Mouse (Mus musculus) limb, embryonic 12.5 days (tissue): ENCODE data around the gene Il20rb. TPM values are rescaled to one million over a fixed set of nuclear protein-coding genes. Genes with fewer than 3 reads are reported as not detected.

Source experiments
- ATAC-seq: fragments of 200-750 bp; cut with Nextera tagmentation; 2 replicates; pipeline ENCODE4 v1.8.0; 2017; ENCODE audit warnings: low read depth, moderate TSS enrichment; ENCODE audit not compliant: insufficient number of reproducible peaks, insufficient read depth, low FRiP score, low TSS enrichment
- H3K27ac ChIP-seq: fragments of 300-500 bp; sonication (generic); 2 replicates; pipeline ENCODE4 v1.5.1; 2016; ENCODE audit warnings: mild to moderate bottlenecking, moderate library complexity
- H3K27me3 ChIP-seq: fragments of 300-500 bp; sonication (generic); 2 replicates; pipeline ENCODE4 v1.6.1; 2016; ENCODE audit warnings: mild to moderate bottlenecking, moderate library complexity
- H3K36me3 ChIP-seq: fragments of 300-500 bp; sonication (generic); 2 replicates; pipeline ENCODE4 v1.6.1; 2016; ENCODE audit warnings: mild to moderate bottlenecking, moderate library complexity
- H3K4me1 ChIP-seq: fragments of 300-500 bp; sonication (generic); replicated peaks from 2 replicates; pipeline ENCODE4 v1.6.1; 2016
- H3K4me2 ChIP-seq: fragments of 300-500 bp; sonication (generic); 2 replicates; pipeline ENCODE4 v1.6.1; 2016; ENCODE audit warnings: mild to moderate bottlenecking, moderate library complexity
- H3K4me3 ChIP-seq: fragments of 300-500 bp; sonication (generic); replicated peaks from 2 replicates; pipeline ENCODE4 v1.5.1; 2016; ENCODE audit warnings: mild to moderate bottlenecking
- H3K9ac ChIP-seq: fragments of 300-500 bp; sonication (generic); replicated peaks from 2 replicates; pipeline ENCODE4 v1.6.1; 2016; ENCODE audit warnings: mild to moderate bottlenecking, moderate library complexity
- H3K9me3 ChIP-seq: fragments of 300-500 bp; sonication (generic); 2 replicates; pipeline ENCODE4 v1.6.1; 2016; ENCODE audit warnings: mild to moderate bottlenecking, moderate library complexity
- WGBS: fragments of 180-500 bp; shearing (Covaris S2); methylation state at CpG from one replicate; pipeline ENCODE4 v1.1.7; 2016; 5-methylcytosine and 5-hydroxymethylcytosine counted together
- polyA plus RNA-seq: library from polyadenylated mRNA; unstranded; fragments of >200 nt; fragmentation: Nextera tagmentation; extraction: Ambion mirVana; gene quantifications from 2 replicates; pipeline ENCODE4 v1.2.1, GENCODE M21; 2016

The Il20rb gene
- polyA plus RNA-seq, 1 experiment from 2014 or later = 1.2 TPM

DNA sequence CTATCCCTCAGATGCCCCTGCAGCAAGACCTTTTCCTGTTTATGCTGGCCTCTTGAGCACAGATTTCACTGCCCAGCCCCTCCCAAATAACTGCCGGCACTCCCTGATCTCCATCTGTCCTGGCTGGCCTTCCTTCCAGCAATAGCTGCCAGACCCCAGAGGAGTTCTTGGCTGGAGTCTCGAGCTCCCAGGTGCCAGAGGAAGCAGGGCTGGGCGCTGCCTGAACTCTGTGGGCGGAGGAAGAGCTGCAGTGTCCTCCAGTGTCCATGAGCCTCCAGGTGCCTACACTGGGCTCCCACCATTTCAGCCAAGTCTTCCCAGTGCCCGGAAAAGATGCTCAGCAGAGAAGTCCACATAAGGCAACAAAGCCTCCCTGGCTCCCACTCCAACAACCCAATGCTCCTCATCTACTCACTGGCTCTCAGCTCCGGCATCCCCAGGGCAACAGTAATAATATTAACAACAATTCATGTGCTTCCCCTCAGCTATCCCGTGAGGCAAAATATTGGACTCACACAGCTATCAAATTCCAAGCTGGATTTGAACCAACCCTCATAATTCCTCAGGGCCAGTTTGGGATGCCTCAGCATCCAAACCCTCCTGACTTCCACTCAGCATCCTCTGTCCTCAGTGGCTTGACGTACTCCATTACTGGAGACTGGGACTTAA, 15.5 kb downstream of the Il20rb start:
- Histone ChIP-seq H3K4me2 (no peak overlapping the region), H3K36me3 (no peaks in the 10 kb centered on the region; the same call in 1 of the 2 replicates), H3K4me3 (no peak overlapping the region), H3K9me3 (no peaks in the 10 kb centered on the region), H3K4me1 (0 out of 2 replicates have a peak, but pooled peaks cover 5% of the 10 kb centered on the region), H3K27me3 (no peaks in the 10 kb centered on the region), H3K9ac (no peak overlapping the region), H3K27ac (no peak overlapping the region)
- WGBS = 57% methylated on average over 8 of the region's 8 CpGs
- no peak for ATAC-seq

DNA sequence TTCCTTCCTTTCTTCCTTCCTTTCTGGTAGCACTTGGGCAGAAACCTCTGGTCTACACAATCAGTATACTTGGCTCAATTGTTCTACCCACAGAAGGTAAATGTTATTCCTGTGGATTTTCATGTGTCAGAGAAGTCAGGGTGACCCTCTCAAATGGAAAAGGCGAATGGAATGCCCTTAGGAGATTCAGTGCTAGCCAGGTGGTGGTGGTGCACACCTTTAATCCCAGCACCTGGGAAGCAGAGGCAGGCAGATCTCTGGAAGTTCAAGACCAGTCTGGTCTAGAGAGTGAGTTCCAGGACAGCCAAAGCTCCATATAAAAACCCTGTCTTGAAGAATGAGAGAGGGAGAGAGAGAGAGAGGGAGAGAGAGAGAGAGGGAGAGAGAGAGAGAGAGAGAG, 16.4 kb downstream of the Il20rb start:
- WGBS = 90% methylated on average over 1 of the region's 1 CpGs
- 0 out of 2 replicates have a peak, but pooled peaks cover 5% of the 10 kb centered on the region for H3K4me1 ChIP-seq

DNA sequence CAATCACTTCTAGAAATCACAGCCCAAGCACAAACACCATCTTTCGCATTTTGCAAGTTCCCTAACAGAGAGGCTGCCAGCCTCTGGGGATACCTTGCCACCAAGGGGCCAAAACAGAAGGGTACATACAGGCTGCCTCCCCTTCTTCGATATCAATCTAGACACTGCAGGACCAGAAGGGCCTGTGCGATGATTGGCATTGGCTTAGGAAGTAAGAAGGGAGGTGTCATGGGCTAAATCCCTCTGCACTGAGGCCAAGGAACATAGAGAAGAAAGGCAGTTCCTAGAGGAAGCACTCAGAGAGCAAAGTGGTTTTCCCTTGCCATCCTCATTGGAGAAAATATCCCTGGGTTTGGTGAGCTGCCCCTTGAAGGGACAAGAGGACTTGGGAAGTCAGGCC, 16.9 kb downstream of the Il20rb start:
- no peaks in the 10 kb centered on the region for H3K9me3 ChIP-seq
- no peak overlapping the region for H3K4me2 ChIP-seq
- H3K4me3 ChIP-seq = no peak overlapping the region
- no peak overlapping the region for H3K9ac ChIP-seq
- no peaks in the 10 kb centered on the region for H3K27me3 ChIP-seq
- no peak for ATAC-seq
- 93% methylated on average over 3 of the region's 3 CpGs for WGBS
- H3K4me1 ChIP-seq = 0 out of 2 replicates have a peak, but pooled peaks cover 5% of the 10 kb centered on the region
- H3K27ac ChIP-seq = no peak overlapping the region
- H3K36me3 ChIP-seq = no peaks in the 10 kb centered on the region; the same call in 1 of the 2 replicates

More for the DNA sequence above, 16.4 kb downstream of the Il20rb start:
- no peak overlapping the region for H3K9ac ChIP-seq
- no peaks in the 10 kb centered on the region for H3K9me3 ChIP-seq
- no peak overlapping the region for H3K4me2 ChIP-seq
- H3K27me3 ChIP-seq = no peaks in the 10 kb centered on the region
- H3K4me3 ChIP-seq = no peak overlapping the region
- H3K36me3 ChIP-seq = no peaks in the 10 kb centered on the region; the same call in 1 of the 2 replicates
- ATAC-seq = no peak
- no peak overlapping the region for H3K27ac ChIP-seq

DNA sequence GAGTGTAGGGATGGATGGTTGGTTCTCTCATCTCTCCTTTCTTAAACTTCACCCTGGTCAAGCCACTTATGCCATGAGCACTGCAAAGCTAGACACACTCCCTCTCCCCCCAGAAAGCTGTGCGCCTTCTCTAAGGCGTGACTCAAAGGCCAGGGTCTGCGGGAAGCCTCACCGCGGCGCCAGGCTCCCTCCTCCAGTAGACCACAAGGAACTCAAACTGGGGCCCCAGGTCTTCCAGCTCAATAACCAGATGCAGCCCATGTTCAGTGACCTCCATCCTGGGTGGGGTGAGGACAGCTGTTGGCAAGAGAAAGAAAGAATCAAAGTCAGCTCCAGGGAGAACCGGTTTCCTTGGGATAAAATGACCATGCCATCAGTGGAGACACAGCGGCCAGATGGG, 18.4 kb downstream of the Il20rb start:
- no peak overlapping the region for H3K4me3 ChIP-seq
- H3K27ac ChIP-seq = no peak overlapping the region
- 93% methylated on average over 8 of the region's 8 CpGs for WGBS
- H3K9me3 ChIP-seq = no peaks in the 10 kb centered on the region
- H3K36me3 ChIP-seq = no peaks in the 10 kb centered on the region; the same call in 1 of the 2 replicates
- ATAC-seq = no peak
- H3K9ac ChIP-seq = no peak overlapping the region
- H3K27me3 ChIP-seq = no peaks in the 10 kb centered on the region
- H3K4me1 ChIP-seq = 0 out of 2 replicates have a peak, but pooled peaks cover 5% of the 10 kb centered on the region
- no peak overlapping the region for H3K4me2 ChIP-seq

DNA sequence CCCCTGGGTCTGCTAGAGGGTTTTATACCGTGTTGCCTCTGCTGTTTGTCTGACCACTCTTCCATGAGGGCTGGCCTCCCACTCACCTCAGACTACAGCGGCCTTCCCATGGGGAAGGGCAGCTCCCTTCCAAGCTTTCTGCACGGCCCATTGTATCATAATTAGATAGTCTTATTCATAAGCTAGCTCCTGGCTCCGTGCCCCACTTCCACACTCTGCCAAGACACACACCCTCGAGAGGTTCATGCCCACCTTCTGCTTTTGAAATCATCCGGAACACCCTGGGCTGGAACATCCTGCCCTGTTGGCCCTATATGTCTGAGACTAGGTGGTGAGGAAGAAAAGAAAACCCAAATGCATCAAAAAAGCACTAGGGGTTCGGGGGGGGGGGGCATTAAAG, 18.9 kb downstream of the Il20rb start:
- H3K9me3 ChIP-seq = no peaks in the 10 kb centered on the region
- H3K27ac ChIP-seq = no peak overlapping the region
- 0 out of 2 replicates have a peak, but pooled peaks cover 5% of the 10 kb centered on the region for H3K4me1 ChIP-seq
- no peaks in the 10 kb centered on the region for H3K27me3 ChIP-seq
- H3K9ac ChIP-seq = no peak overlapping the region
- no peak for ATAC-seq
- no peak overlapping the region for H3K4me2 ChIP-seq
- 95% methylated on average over 7 of the region's 7 CpGs for WGBS
- no peaks in the 10 kb centered on the region; the same call in 1 of the 2 replicates for H3K36me3 ChIP-seq
- H3K4me3 ChIP-seq = no peak overlapping the region

DNA sequence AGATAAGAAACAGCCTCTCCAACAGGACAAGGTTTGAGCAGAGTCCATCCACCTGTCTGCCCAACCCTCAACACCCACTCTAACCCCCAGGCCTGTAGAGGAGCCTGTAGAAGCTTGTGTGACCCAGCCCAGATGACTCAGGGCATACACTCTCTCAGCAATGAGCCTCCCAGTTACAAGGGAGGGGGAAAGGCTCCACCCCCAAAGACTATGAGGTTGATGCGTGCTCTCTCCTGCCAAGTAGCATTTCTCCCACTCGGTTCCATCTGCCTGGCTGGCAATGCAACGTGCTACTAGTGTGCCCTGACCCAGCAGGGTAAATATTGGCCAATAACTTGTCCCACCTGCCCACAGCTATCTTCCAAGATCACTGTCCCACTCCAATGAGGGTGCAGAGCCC, 19.8 kb downstream of the Il20rb start:
- H3K4me2 ChIP-seq = no peak overlapping the region
- H3K36me3 ChIP-seq = no peaks in the 10 kb centered on the region; the same call in 1 of the 2 replicates
- no peak for ATAC-seq
- H3K9me3 ChIP-seq = no peaks in the 10 kb centered on the region
- no peaks in the 10 kb centered on the region for H3K27me3 ChIP-seq
- H3K9ac ChIP-seq = no peak overlapping the region
- no peak overlapping the region for H3K4me3 ChIP-seq
- 0 out of 2 replicates have a peak, but pooled peaks cover 5% of the 10 kb centered on the region for H3K4me1 ChIP-seq
- 84% methylated on average over 3 of the region's 3 CpGs for WGBS
- no peak overlapping the region for H3K27ac ChIP-seq

DNA sequence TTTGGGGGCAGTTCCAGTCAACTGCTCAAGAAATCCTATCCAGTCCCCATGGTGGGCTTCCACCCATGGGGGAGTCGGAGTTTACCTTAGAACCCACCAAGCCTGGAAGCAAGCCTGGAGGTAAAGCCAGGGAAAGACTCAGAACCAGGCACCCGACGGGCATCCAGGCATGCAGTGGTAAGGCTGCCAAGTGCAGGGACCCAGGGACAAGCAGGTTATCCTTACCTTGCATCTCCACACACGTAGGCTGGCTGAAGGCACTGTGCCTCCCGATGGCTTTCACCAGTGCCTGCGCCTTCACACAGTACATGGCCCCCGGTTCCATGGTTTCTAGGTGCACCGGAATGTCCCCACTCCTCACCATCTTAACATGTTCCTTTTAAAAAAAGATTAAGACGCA, 20.6 kb downstream of the Il20rb start:
- Histone ChIP-seq H3K4me2 (no peak overlapping the region), H3K27me3 (no peaks in the 10 kb centered on the region), H3K9ac (no peak overlapping the region), H3K4me1 (0 out of 2 replicates have a peak, but pooled peaks cover 3% of the 10 kb centered on the region), H3K36me3 (no peaks in the 10 kb centered on the region; the same call in 1 of the 2 replicates), H3K4me3 (no peak overlapping the region), H3K9me3 (no peaks in the 10 kb centered on the region), H3K27ac (no peak overlapping the region)
- no peak for ATAC-seq
- 94% methylated on average over 9 of the region's 9 CpGs for WGBS

DNA sequence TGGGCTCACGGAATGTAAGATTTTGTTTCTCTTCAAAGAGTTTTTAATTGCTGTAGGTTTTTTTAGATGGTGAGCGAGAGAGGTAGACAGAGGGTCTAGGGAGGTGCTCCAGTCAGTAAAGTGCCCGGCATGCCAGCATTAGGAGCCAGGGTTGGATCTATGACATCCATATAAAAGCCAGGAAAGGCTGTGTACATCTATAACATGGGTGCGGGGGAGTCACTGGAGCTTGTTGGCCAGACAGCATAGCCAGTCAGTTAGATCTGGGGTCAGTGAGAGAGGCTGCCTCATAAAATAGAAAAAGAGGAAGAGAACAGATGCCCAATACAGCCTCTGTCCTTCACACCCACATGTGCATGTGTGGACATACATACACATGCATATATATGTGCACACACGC, 21.2 kb downstream of the Il20rb start:
- Histone ChIP-seq H3K27ac (no peak overlapping the region), H3K9ac (no peak overlapping the region), H3K27me3 (no peaks in the 10 kb centered on the region), H3K9me3 (no peaks in the 10 kb centered on the region), H3K4me1 (no peaks in the 10 kb centered on the region), H3K4me3 (no peak overlapping the region), H3K4me2 (no peak overlapping the region), H3K36me3 (peaks cover 1% of the 10 kb centered on the region; the same call in 1 of the 2 replicates)
- no peak for ATAC-seq
- WGBS = 95% methylated on average over 5 of the region's 5 CpGs

DNA sequence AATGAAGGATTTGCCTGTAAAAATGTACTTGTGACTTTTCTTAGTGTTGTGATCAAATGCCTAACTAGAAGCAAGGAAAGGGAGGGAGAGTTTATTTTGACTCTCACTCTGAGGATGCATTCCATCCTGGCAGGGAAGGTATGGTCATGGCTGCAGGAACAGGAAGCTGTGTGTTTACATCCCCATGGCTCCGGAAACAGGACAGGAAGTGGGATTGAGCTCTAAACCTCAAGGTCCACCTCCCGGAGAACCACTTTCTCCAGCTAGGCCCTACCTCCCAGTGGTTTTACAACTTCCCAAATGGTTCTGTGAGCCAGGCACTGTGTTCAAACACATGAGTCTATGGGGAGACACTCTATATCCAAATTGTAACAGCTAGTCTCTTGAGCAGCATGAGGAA, 22.8 kb downstream of the Il20rb start:
- Histone ChIP-seq H3K36me3 (peaks cover 6% of the 10 kb centered on the region; the same call in 1 of the 2 replicates), H3K27ac (no peak overlapping the region), H3K27me3 (no peaks in the 10 kb centered on the region), H3K9me3 (no peaks in the 10 kb centered on the region), H3K9ac (no peak overlapping the region), H3K4me3 (no peak overlapping the region), H3K4me2 (no peak overlapping the region), H3K4me1 (no peaks in the 10 kb centered on the region)
- no peak for ATAC-seq
- WGBS = 72% methylated on average over 2 of the region's 2 CpGs

DNA sequence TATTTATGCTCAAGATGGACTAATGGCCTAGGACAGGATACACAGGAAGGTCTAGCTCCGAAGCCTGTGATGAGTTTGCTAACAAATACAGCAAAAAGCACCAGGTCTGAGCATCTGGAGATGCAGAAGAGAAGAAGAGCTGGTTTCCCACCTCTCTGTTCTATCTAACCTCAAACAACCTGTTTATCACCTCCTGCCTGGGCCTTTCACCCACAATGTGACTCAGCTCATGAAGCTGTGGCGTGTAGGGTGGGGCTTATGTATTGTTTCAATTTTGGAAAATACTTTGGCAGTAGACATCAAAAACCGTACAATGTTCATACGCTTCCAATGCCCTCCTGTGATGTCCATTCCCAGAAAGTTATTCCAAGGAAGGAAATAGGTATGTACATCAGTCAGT, 24.5 kb downstream of the Il20rb start:
- Histone ChIP-seq H3K4me2 (no peak overlapping the region), H3K36me3 (peaks cover 13% of the 10 kb centered on the region; the same call in 1 of the 2 replicates), H3K27me3 (no peaks in the 10 kb centered on the region), H3K27ac (no peak overlapping the region), H3K9me3 (no peaks in the 10 kb centered on the region), H3K4me1 (no peaks in the 10 kb centered on the region), H3K9ac (no peak overlapping the region), H3K4me3 (no peak overlapping the region)
- 88% methylated on average over 4 of the region's 4 CpGs for WGBS
- no peak for ATAC-seq

DNA sequence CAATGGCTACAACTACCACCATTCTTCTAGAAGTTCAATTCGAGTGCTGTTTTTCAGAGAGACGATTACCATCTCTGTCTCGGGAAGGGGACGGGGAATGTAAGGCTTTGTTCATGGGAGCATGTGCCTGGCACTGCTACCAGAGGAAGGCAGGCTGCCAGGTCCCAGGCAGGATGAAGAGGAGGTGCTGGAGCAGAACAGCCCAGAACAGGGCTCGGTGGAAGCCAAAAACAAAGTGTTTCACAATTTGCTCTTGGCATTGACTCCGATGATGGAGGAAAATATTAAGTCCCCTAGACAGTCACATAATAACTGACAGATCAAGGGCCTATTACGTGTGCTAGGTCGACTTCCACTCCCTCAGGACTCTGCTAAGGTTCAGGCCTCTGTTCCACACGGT, 24.9 kb downstream of the Il20rb start:
- Histone ChIP-seq H3K4me3 (no peak overlapping the region), H3K4me1 (no peaks in the 10 kb centered on the region), H3K27ac (no peak overlapping the region), H3K36me3 (peaks cover 13% of the 10 kb centered on the region; the same call in 1 of the 2 replicates), H3K9me3 (no peaks in the 10 kb centered on the region), H3K27me3 (no peaks in the 10 kb centered on the region), H3K4me2 (no peak overlapping the region), H3K9ac (no peak overlapping the region)
- WGBS = 90% methylated on average over 9 of the region's 9 CpGs
- ATAC-seq = no peak

DNA sequence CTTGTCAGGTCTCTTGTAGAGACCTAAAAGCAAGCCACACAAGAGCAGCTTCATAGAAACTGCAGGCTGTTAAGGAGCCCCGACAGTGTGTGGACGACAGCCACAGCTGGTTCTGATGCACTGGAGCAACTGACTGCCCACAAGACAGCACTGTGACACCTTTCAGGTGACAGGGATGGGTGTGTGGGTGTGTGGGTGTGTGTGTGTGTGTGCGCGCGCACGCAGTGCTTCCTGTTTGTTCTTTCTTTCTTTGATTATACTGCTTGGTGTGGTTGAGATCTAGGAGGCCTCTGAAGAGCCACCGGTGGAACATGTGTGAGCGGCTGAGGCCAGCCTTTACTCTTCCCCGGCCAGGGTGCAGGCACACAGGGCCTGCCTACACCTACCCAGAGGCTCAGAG, 26.4 kb downstream of the Il20rb start:
- Histone ChIP-seq H3K27me3 (peaks cover 2% of the 10 kb centered on the region; the same call in 1 of the 2 replicates), H3K27ac (no peak overlapping the region), H3K9me3 (no peaks in the 10 kb centered on the region), H3K4me3 (no peak overlapping the region), H3K36me3 (peaks cover 13% of the 10 kb centered on the region; the same call in 1 of the 2 replicates), H3K4me2 (no peak overlapping the region), H3K9ac (no peak overlapping the region), H3K4me1 (no peaks in the 10 kb centered on the region)
- WGBS = 91% methylated on average over 9 of the region's 9 CpGs
- no peak for ATAC-seq
